Mouse (Mus musculus): ENCODE measurements around the gene Chpf2.

DNA sequence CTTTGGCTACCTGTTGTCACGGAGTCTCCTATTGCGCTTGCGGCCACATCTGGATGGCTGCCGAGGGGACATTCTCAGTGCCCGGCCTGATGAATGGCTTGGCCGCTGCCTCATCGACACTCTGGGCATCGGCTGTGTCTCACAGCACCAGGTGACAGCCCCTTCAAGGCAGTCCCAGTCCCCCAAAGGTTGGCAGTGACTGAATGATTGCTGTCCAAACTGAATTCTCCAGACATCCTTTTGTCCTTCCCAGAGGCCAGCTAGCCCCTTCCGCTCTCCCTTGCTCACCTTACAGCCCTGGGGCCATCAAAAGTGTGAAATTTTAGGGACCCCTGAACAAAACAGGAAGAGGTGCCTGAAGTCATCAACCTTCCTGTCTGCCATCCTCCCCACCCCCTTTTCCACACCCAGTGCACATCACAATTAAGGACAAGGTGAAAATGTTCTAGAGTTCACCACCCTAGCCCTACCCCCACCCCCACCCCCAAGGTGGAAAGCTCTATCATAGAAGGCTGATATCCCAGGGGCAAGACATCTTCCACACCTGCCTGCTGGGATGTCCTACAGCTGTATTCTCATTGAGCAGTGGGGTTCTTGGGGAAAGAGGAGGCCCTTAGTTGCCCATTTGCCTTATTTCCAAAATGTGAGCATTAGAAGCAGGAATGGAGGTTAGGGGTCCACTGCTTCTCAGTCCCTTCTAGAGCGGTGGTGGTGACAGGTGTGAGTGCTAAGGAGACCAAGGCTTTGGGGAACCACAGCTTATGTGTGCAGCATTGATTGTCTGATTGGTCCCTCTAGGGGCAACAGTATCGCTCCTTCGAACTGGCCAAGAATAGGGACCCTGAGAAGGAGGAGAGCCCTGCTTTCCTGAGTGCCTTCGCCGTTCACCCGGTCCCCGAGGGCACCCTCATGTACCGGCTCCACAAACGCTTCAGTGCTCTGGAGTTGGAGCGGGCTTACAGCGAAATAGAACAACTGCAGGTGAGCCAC is 3.3 kb downstream of the Chpf2 start:
- TF ChIP-seq POLR2A (IDR thresholded peaks at IDR 0.05; ENCODE audit: control insufficient read depth, low read depth, low read length) = no peak
- no peak for TF ChIP-seq CTCF (IDR thresholded peaks at IDR 0.05; ENCODE audit: control insufficient read depth, insufficient read depth, insufficient replicate concordance, low read depth, low read length)
